Mouse (Mus musculus) thymus, adult 18-20 months (tissue): ENCODE measurements around the gene Hus1b.

Experiments used
- DNase-seq, 2 experiments: peaks; one replicate each; pipeline ENCODE4 v3.0.0; 2022; ENCODE audit warnings: mixed read lengths in 2 of 2

The Hus1b gene

DNA sequence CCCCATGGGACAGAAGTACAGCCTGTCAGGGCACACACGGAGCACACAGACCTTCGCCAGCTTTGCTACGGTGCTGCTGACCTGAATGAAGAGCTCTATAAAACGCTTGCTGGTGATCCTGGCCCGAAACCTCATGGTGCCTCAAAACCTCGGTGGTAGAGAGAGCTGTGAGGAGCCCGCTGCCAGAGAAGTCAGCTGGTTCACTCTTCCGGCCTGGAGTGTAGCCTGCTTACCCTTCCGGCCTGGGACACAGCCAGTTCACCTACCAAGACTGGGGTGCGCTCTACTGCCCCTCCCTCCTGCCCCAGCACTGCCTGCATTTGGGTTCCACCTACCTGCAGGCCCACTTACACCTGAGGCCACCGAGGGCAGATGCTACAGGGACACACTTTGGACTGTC is at the start of gene Hus1b:
Gene Hus1b, minus strand, starts transcription at position 220 of the 400 bp plus-strand sequence.
- DNase-seq = no peak

DNA sequence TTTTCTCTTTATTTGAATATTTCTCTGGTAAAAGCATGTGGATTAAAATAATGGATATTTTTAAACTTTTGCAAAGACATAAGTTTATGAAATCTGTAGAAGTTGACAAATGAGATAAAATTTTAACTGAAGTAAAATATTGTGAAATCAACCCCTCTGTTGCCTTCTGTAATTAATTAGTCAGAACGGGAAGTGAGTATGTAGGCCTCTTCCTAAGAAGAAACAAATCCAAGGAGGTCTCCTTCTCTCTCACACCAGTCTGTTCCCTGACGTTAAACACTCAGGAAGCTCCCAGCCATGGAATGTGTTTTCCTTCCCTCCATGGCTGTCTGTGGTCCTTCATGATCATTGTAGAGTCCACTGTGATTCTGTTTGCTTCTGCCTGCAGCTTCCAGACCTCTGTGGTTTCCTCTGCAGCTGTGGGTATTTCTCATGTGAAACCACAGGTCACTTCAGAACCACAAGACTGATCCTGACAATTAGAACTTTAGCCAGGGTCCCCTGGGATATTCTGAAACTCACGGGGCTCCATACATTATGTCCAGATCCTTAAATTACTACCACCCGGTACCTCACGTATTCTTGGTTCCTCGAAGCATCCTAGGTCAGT is 46.8 kb upstream of the Hus1b start:
- no peak for DNase-seq

DNA sequence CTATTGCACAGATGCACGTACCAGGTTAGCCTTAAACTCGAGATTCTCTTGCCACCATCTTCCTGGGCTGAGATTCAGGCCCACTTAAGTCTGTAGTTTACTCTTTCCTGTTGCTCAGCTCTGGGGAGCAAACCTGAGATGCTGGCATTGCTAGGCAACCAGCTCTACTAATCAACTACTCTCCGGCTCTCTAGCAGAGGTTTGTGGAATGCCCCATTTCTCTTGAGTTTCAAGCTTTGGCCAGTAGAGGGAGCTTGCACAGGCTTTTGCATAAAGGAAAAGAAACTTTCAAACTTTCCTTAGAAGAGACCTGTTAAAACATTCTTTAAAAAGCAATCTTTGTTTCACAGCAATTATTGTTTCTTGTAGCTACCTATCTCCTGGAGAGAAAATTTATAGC is 46.3 kb upstream of the Hus1b start:
- peak in 1 of 2 experiments; percentile 18 for DNase-seq

DNA sequence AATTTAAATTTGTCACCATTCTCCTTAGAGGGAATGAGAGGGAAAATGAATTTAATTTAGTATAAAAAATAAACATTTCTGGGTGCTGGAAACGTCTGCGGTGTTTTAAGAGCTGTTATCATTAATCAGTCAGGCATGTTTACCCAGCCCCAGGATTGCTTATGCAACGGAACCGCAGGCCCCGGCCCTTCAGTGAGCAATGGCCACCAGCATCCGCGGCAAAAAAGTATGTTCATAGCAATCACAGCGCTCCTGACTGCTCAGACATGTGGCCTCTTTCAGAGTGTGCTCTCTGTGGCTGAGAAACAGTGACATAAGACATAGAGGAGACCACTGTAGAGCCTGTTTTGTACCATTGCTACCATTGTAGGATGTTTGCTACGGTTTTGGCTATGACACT is 42.7 kb upstream of the Hus1b start:
- DNase-seq = no peak

DNA sequence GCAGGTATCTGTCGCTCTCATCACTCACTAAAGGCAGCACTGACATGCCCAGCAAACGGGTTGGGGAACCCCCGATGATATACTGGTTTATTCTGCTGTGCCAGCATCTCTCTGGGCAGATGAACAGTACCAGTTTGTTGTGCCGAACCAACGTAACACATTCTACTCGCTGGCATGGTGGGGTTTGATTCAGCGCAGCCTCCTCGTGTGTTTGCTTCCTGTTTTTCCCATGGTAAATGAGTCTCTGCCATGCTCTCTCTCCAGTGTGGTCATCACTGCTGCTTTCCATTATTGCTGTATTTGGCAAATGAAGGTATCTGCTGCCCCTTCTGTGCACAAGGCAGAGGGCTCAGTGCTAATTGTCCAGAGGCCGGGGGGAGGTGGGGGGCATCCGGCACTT is 42.2 kb upstream of the Hus1b start:
- no peak for DNase-seq

DNA sequence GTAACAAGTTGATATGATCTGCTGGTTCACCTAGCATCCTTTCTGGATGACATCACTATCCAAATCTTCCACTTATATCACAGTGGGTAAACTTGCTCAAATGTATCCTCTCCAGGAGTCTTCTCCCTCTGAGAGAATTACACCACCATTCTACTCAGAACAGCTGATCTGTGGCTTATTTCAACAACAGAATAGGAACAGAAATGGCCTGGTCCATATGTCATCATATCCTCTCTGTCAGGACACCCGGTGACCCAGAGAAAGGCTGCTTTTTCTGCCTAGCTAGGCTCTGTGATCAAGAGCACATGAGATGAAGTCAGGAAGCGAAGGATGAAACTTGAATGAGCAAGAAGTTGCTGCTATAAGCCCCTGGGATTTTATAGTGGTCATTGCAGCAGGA is 40.1 kb upstream of the Hus1b start:
- no peak for DNase-seq

DNA sequence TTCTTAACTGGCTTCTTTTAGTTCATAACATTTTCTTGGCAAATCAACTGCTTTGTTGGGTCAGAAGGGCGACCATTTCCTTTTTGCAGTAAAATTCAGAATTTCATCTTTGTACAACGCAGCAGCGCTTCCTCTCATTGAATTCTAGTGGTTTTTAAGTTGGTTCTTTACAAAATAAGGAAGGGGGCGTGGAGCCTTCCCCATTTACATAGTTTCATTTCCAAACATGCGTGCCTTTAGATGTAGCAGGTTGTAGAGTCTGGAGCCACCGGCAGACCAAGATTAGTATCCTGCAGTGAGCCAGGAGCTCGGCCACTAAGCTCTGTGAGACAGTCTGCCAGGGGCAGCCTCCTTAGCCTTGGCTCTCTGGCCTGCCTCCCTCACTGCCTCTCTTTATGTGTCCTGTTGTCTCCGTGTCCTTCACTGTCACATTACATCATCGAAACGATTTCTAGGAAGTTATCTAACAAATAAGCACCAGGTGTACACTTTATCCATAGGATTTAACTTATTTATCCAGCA is 39.4 kb upstream of the Hus1b start:
- DNase-seq = no peak

DNA sequence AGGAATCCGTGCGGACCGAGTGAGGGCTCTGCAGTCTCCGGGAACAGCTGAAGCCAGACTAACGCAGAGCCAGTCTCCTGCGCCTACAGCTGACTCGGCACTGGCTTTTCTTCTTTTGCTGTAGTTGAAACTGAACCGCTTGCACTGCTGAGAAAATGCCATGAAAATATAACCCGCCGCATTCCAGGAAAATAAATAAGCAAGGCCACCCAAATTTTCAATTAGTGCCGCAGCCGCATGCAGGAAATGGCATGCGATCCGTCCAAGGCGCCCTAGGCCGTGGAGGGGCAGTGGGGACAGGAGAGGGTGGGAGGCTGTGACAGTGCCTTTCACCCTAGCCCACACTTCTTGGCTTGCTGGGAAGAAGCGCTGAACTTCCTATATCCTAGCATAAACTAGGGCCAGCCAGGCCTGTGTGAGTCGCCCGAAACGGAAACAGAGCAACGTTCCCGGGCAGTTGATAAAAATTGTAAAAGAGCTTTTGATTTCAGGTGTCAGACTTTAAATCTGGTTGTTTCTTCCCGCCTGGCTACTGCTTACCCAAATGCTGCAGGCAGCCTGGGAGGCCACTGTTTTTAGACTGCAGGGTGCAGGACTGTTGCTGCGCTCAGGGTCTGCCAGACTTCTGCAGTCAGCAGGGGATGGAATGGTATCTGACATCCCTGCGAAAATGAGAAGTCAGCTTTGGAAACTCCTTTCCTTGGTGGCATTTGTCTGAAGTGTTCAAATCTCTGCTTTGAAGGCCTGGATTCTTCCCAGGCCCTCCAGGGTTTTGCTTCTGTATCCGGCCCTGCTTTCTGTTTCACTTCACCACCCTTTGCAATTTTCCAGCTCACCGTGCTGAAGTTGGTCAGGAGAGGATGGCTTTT is 38.3 kb upstream of the Hus1b start:
- DNase-seq = no peak

DNA sequence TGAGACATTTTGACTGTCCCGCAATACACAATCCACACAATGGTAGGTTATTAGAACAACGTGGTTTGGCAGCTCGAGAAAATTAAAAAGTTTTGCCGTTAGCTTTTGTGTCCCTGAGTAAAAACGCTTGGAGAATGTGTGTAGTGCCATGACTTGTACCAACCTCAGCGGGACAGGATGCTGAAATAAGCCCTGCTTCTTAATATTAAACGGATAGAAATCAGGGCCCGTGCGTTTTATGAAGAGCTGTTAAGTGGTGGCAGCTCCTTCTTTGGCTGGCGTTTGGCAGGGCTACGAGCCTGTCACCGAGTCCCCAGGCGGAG is 37.7 kb upstream of the Hus1b start:
- DNase-seq = no peak

DNA sequence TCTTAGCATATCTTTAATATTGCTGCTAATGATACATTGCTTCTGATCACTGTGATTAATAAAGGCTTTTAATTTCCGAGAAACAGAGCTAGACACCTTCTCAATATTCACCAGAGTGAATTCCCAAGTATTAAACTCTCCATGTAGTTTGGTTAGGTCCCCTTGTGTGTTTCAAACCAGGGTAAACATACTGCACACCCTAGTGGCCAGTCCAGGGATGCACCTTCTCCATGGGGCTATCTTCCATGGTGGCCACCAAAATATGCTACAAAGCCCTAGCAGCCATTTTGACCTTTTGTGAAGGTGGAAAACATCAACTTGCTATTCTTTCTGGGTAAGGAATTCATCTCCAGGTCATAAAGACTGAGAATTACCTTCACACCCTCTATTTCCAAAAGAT is 34.1 kb upstream of the Hus1b start:
- no peak for DNase-seq

DNA sequence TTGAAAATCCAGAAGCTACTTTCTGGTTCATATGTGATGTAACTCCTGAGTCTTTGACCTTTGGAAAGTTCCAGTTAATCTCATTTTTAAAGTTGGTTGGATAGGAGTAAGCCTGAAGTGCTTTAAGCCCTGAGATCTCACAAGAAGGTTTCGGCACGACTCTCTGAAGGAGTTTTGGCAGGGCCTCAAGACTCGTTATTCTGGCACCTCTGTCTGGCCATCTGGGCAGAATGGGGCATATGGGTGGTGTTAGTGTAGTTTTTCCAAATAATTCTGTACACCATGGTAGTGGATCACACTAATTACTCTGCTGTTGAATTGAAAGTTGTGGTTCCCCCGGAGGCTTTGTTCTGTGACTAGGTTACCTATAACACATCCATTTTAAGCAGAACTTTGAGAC is 30.7 kb upstream of the Hus1b start:
- DNase-seq = no peak

DNA sequence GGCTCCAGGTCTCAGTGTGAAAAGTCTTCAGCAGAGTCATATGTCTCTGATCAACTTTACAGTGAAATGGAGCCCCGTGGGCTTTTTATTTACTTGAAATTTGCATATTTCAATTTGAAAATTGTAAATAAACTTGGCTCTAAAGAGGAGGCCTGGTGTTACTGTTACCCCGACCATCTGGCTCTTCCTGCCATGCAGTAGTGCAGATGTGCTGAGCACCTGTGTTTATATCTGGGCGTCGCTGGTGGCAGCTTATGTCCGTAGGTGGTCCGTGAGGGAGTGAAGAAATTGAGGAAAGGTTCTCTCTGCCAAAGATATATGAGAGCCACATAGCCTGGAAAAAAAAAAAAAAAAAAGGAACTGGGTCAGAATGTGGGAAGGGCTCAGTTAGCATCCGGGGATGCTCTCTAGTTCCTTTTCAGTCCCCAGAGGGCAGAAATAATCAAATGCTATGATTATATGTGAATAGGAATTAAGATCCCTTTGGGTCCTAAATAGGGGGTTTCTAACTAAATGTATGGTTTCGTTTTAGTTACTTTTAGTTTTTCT is 29.1 kb upstream of the Hus1b start:
- no peak for DNase-seq

DNA sequence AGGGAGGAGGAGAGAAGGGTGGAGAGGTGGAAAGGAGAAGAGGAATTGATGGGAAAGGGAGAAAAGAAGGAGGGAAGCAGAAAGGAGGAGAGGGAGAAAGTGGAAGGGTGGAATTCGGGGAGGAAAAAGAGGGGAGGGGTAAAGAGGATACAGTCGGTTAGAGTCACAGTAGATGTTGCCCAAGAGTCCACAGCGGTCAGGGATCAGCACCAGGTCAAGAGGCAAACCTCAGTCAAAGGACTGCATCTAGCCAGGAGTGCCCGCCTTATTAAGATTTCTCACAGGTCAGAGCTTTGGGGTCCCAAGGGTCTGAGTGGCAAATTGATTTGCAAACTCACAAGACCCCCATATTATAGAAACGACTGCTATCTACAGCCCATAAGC is 26.7 kb upstream of the Hus1b start:
- no peak for DNase-seq

DNA sequence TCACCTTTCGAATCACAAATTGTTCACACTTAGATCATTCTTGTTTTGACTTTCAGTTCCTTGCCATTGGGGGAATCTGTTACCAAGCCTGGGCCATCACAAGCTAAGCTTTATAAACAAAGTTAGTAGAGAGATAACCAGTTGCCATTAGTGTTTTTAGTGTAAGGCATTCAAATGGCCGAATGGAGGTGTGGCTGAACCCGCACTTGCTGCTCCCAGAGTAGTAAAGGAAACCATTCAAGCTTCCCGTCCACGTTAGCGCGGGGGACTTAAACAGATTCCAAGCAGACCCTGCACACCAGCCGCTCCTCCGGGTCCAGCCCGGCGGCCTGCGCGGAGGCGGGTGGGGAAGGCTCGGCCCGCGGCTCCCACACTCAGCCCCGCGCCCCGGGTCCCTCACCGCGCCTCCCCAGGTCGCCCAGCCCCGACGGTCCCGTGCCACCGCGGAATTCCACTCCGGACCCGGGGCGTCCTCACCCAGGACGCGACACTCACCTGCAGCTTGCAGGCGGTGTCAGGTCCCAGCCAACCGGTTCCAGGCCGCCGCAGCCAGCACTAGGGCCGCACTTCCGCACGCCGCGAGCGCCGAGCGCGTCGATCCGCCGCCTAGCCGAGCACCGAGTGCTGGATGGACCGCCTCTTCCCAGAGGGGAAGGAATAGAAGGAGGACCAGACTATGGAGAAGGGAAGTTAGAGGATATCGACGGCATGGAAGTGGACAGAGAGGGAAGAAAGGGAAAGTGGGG is 26.1 kb upstream of the Hus1b start, which contains the start of the genes Exoc2 and Gm5447:
Gene Exoc2, minus strand, starts transcription at position 593 of the 746 bp plus-strand sequence.
Gene Gm5447, plus strand, starts transcription at position 704 of the 746 bp plus-strand sequence.
- DNase-seq = peak; percentile 64 to 75

DNA sequence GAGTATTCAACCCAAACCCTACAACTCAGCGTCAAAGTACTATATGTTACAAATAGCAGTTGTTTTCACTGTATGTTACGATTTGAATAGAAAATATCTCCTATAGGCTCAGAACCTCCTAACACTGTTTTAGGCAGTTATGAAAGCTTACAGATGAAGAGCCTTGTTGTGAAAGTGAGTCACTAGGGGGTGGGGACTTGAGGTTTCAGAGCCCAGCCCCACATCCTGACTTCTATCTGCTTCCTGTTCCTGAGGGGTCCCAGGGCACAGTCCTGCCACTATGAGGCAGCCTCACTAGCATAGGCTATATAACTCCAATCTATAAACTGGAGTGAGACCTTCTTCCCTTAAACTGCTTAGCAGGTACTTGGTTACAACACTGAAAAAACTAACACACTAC is 24.5 kb upstream of the Hus1b start:
- DNase-seq = peak; percentile 52 to 73

DNA sequence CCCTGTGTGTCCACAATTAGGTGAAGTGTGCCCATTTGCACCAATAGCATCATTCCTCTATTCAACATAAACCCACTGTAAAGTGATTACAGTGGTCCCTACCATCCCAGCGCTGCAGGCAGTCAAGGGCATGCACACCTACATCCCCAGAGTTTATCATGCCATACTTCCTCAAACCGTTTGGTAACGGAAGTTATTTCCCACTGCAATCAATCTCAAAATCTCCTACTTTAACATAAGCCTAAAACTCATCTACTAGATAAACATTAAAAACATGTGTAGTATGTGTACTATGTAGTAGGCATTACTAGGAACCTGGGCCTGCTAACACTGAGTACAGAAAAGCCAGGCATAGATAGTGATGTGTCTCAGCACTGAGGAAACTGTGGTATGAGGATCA is 23.5 kb upstream of the Hus1b start:
- no peak for DNase-seq

DNA sequence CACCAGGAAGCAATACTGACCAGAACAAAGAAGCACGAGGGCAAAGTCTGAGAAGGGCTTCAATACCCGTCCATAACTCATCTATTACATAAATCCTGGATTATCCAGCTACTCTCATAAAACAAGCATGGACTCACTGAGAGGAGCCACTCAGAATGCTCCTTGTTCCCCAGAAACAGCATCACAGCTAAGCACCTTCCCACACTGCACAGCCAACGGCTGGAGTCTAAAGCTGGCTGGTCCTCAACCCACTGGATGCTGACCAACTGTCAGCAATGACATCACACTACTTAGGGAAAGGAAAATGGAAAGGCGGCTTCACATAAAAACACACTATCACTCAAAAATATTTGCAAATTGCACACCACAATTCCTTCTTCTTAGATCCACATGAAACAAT is 20.8 kb upstream of the Hus1b start:
- no peak for DNase-seq

DNA sequence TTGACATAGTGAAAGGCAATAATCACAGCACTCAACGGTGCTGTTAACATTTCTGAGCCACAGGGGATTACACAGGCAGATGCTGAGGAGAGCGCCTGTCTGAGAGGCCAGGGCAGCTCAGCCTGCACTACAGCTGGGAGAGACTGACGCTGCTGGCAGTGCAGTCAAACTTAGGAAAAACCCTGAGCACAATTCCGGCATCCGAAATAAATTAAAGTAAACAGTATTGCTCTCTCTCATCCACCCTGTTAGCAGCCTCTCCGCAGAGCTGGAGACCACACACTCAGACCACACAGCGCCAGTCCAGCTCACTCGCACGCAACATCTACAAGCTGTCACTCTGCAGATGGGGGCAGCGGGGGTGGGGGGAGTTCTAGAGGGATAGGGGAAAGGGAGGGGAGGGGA is 18.9 kb upstream of the Hus1b start:
- DNase-seq = no peak

DNA sequence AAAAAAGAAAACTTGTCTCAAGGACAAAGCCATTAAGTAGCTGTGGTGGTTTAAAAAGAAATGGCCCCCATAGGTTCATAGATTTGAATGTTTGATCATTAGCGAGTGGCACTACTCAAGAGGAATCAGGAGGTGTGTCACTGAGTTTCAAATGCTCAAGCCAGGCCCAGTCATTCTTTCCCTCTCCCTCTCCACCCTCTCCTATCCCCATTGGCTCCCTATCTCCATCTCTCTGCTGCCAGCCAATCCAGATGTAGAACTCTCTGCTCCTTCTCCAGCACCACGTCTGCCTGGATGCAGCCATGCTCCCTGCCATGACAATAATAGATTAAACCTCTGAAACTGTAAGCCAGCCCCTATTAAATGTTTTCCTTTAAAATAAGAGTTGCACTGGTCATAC is 14.4 kb upstream of the Hus1b start:
- no peak for DNase-seq

DNA sequence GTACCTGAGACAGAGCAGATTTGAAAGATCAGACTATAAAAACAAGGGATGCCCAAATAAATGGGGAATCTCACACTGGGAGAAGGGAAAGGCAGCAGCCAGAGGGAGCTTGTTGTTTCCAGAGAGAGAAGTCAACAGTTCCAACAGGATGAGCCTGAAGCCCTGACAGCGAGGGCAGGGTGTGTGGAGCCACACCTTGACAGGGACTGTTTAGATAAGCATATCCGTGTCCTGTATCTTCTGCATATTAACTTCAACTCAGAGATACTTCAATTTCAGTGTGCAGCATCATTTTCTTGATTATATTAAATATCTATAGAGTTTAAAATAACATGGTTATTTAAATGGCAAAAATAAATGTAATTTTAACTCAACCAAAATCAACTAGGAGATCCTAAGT is 13.2 kb upstream of the Hus1b start:
- no peak for DNase-seq

DNA sequence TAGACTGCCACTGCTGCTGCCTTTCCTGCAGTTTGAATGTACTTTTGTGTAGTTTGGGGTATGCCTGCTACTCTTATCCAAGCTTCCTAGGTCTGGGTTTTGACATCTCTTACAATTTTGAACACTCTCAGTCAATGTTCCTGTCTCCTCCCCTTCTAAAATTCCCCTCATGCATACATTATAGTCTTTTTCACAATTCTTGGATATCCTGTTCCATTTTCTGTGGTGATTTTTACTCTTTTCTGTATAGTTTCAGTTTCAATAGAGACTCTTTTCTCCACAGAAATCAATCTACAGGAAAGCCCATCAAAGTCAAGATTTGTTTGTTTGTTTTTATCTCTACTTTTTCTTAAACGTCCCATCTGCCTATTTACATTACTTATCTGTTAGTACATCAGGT is 6.0 kb upstream of the Hus1b start:
- DNase-seq = no peak

DNA sequence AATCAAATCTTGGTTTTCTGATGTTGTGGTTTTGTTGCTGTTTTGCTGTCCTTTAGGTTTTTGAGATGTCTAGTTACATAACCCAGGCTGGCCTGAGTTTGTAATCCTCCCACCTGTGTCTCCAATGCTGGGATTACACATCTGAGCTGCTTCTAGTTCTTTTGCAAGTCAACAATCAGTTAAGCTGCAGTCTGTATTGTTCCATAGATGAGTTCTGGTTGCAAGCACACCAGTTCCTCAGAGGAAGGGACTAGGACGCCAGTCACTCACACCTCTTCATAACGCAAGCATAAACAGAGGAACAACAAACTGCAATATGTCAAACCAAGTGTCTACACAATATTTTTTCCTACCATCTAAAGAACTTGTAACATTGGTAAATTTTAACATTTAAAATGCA is 4.5 kb upstream of the Hus1b start:
- no peak for DNase-seq

DNA sequence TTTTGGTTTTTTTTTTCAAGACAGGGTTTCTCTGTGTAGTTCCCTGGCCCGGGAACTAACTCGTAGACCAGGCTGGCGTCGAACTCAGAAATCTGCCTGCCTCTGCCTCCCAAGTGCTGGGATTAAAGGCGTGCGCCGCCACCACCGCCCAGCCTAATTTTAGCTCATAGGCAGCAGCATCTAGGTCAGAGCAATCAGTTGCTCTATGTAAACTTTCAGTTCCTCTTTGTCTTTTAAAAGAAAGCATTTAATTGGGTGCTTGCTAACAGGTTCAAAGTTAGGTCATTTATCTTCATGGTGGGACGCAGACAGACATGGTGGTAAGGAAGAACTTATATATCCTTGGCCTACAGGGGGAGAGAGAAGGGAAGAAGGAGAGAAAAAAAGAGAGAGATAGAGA is 1.6 kb upstream of the Hus1b start:
- no peak for DNase-seq
